Mouse (Mus musculus) MEL (cell line): Measurements from ENCODE around the gene Tcf7l2. TPM values are rescaled to one million over a fixed set of nuclear protein-coding genes. Genes with fewer than 3 reads are reported as not detected.

Experiments
- DNase-seq: peaks from one replicate; pipeline ENCODE4 v3.0.0; 2011; ENCODE audit warnings: low read depth, low spot score
- H3K27ac ChIP-seq: 2 replicates; pipeline ENCODE4 v1.5.1; 2012; ENCODE audit warnings: low read depth, mild to moderate bottlenecking, control low read depth, low read length, moderate library complexity; ENCODE audit not compliant: control insufficient read depth
- H3K27me3 ChIP-seq, 2 experiments: fragments of 150-350 bp in 1 of 2; sonication (generic) in 1 of 2; 2 replicates each; pipeline ENCODE4 v1.6.1; 2012; ENCODE audit warnings: low read length in 2 of 2, mild to moderate bottlenecking in 2 of 2, improper control_type of control experiment in 1 of 2, moderate library complexity in 1 of 2; ENCODE audit not compliant: insufficient read depth in 2 of 2, control insufficient read depth in 1 of 2
- H3K36me3 ChIP-seq, 2 experiments: 2 replicates each; pipeline ENCODE4 v1.6.1; 2012 to 2014; ENCODE audit warnings: low read length in 2 of 2, improper control_type of control experiment in 1 of 2, inconsistent platforms in 1 of 2, mild to moderate bottlenecking in 1 of 2; ENCODE audit not compliant: insufficient read depth in 2 of 2, control insufficient read depth in 1 of 2
- H3K4me1 ChIP-seq, 2 experiments: fragments of 150-350 bp in 1 of 2; sonication (generic) in 1 of 2; 2 replicates each; pipeline ENCODE4 v1.6.1; 2012; ENCODE audit warnings: low read length in 2 of 2, improper control_type of control experiment in 1 of 2, mild to moderate bottlenecking in 1 of 2; ENCODE audit not compliant: insufficient read depth in 2 of 2, control insufficient read depth in 1 of 2
- H3K4me3 ChIP-seq, 2 experiments: fragments of 150-350 bp in 1 of 2; sonication (generic) in 1 of 2; 2 replicates each; pipeline ENCODE4 v1.5.1; 2012; ENCODE audit warnings: low read depth in 2 of 2, low read length in 2 of 2, mild to moderate bottlenecking in 2 of 2, moderate library complexity in 2 of 2, control low read depth in 1 of 2, improper control_type of control experiment in 1 of 2; ENCODE audit not compliant: control insufficient read depth in 1 of 2, insufficient read depth in 1 of 2
- H3K79me2 ChIP-seq: 2 replicates; pipeline ENCODE4 v1.6.1; 2012; ENCODE audit warnings: mild to moderate bottlenecking, low read length, moderate library complexity; ENCODE audit not compliant: control insufficient read depth, poor library complexity, insufficient read depth
- H3K9ac ChIP-seq: 2 replicates; pipeline ENCODE4 v1.6.1; 2012; ENCODE audit warnings: low read depth, mild to moderate bottlenecking, control low read depth, low read length, moderate library complexity; ENCODE audit not compliant: control insufficient read depth, poor library complexity, severe bottlenecking
- H3K9me3 ChIP-seq: fragments of 150-350 bp; sonication (generic); replicated peaks from 2 replicates; pipeline ENCODE4 v1.6.1; 2012; ENCODE audit warnings: mild to moderate bottlenecking, low read length, improper control_type of control experiment, moderate library complexity; ENCODE audit not compliant: insufficient read depth
- BHLHE40 ChIP-seq: IDR thresholded peaks from 2 replicates; pipeline ENCODE4 v1.6.1; 2012; ENCODE audit warnings: low read depth, mild to moderate bottlenecking, inconsistent platforms, low read length, improper control_type of control experiment, borderline replicate concordance
- CHD2 ChIP-seq: IDR thresholded peaks from 2 replicates; pipeline ENCODE4 v1.6.1; 2011; ENCODE audit warnings: low read length, improper control_type of control experiment
- E2F4 ChIP-seq: IDR thresholded peaks from 2 replicates; pipeline ENCODE4 v1.6.1; 2011; ENCODE audit warnings: low read depth, low read length, improper control_type of control experiment, borderline replicate concordance
- EP300 ChIP-seq, 2 experiments: IDR thresholded peaks; 2 replicates each; pipeline ENCODE4 v1.6.1; 2011; ENCODE audit warnings: improper control_type of control experiment in 2 of 2, low read length in 2 of 2, low read depth in 1 of 2, mild to moderate bottlenecking in 1 of 2
- ETS1 ChIP-seq: IDR thresholded peaks from 2 replicates; pipeline ENCODE4 v1.6.1; 2012; ENCODE audit warnings: low read depth, mild to moderate bottlenecking, inconsistent platforms, low read length, improper control_type of control experiment, moderate library complexity
- GATA1 ChIP-seq: IDR thresholded peaks from 2 replicates; pipeline ENCODE4 v1.6.1; 2011; ENCODE audit warnings: low read depth, low read length, improper control_type of control experiment
- HCFC1 ChIP-seq: IDR thresholded peaks from 2 replicates; pipeline ENCODE4 v1.6.1; 2012; ENCODE audit warnings: low read depth, mild to moderate bottlenecking, inconsistent platforms, low read length, improper control_type of control experiment, moderate library complexity
- MAX ChIP-seq: IDR thresholded peaks from 2 replicates; pipeline ENCODE4 v1.6.1; 2011; ENCODE audit warnings: low read length, improper control_type of control experiment
- MEF2A ChIP-seq: IDR thresholded peaks from 2 replicates; pipeline ENCODE4 v1.6.1; 2014; ENCODE audit warnings: low read depth, mild to moderate bottlenecking, inconsistent platforms, low read length, improper control_type of control experiment; ENCODE audit not compliant: poor library complexity, insufficient replicate concordance, severe bottlenecking; ENCODE audit errors: extremely low read depth
- MXI1 ChIP-seq: IDR thresholded peaks from 2 replicates; pipeline ENCODE4 v1.6.1; 2011; ENCODE audit warnings: mild to moderate bottlenecking, low read depth, low read length, improper control_type of control experiment
- MYB ChIP-seq: IDR thresholded peaks from 2 replicates; pipeline ENCODE4 v1.6.1; 2011; ENCODE audit warnings: mild to moderate bottlenecking, low read depth, low read length, improper control_type of control experiment
- NELFE ChIP-seq: IDR thresholded peaks from 2 replicates; pipeline ENCODE4 v1.6.1; 2011; ENCODE audit warnings: low read depth, low read length, improper control_type of control experiment
- POLR2A ChIP-seq, 2 experiments: IDR thresholded peaks; 2 replicates each; pipeline ENCODE4 v1.6.1; 2011 to 2012; ENCODE audit warnings: low read length in 2 of 2, mild to moderate bottlenecking in 2 of 2, control low read depth in 1 of 2, improper control_type of control experiment in 1 of 2, low read depth in 1 of 2, moderate library complexity in 1 of 2; ENCODE audit not compliant: control insufficient read depth in 1 of 2, insufficient read depth in 1 of 2, poor library complexity in 1 of 2
- POLR2AphosphoS2 ChIP-seq: IDR thresholded peaks from 2 replicates; pipeline ENCODE4 v1.6.1; 2011; ENCODE audit warnings: low read length, improper control_type of control experiment
- POLR2AphosphoS5 ChIP-seq: IDR thresholded peaks from 2 replicates; pipeline ENCODE4 v1.6.1; 2012; ENCODE audit warnings: low read depth, borderline replicate concordance, mild to moderate bottlenecking, inconsistent platforms, low read length, moderate library complexity, mixed read lengths
- TCF12 ChIP-seq: IDR thresholded peaks from 2 replicates; pipeline ENCODE4 v1.6.1; 2014; ENCODE audit warnings: low read depth, mild to moderate bottlenecking, inconsistent platforms, low read length, improper control_type of control experiment, moderate library complexity
- UBTF ChIP-seq: IDR thresholded peaks from 2 replicates; pipeline ENCODE4 v1.6.1; 2012; ENCODE audit warnings: low read depth, mild to moderate bottlenecking, inconsistent platforms, low read length, improper control_type of control experiment, moderate library complexity, borderline replicate concordance; ENCODE audit not compliant: insufficient read depth
- USF1 ChIP-seq: IDR thresholded peaks from 2 replicates; pipeline ENCODE4 v1.6.1; 2014; ENCODE audit warnings: low read depth, mild to moderate bottlenecking, inconsistent platforms, low read length, improper control_type of control experiment, moderate library complexity
- ZKSCAN1 ChIP-seq: IDR thresholded peaks from 2 replicates; pipeline ENCODE4 v1.6.1; 2012; ENCODE audit warnings: low read depth, mild to moderate bottlenecking, inconsistent platforms, low read length, improper control_type of control experiment, moderate library complexity
- ZMIZ1 ChIP-seq: IDR thresholded peaks from 2 replicates; pipeline ENCODE4 v1.6.1; 2012; ENCODE audit warnings: low read depth, mild to moderate bottlenecking, inconsistent platforms, low read length, improper control_type of control experiment, moderate library complexity
- polyA plus RNA-seq, 2 experiments: library from polyadenylated mRNA; stranded (reverse) in 1 of 2; unstranded in 1 of 2; fragments of >175 nt in 1 of 2; fragments of >200 nt in 1 of 2; gene quantifications; 2 replicates each; pipeline versions ENCODE4 v1.2.1 to v1.2.4; 2012; ENCODE audit warnings: low replicate concordance in 2 of 2, low read depth in 1 of 2; ENCODE audit not compliant: insufficient read length in 2 of 2, insufficient read depth in 1 of 2, missing spikeins in 1 of 2
- total RNA-seq: library from RNA; depleted of rRNA; stranded (reverse); fragments of 300-350 nt; gene quantifications from 2 replicates; pipeline ENCODE4 v1.2.3, GENCODE M21; 2012; rRNA removed

Tcf7l2 gene
- total RNA-seq (0.65 and 1.7 TPM in 2 replicates), polyA plus RNA-seq (10 to 100 TPM in 1 of 2 experiments, not detected in 1; 12.8 TPM)

DNA sequence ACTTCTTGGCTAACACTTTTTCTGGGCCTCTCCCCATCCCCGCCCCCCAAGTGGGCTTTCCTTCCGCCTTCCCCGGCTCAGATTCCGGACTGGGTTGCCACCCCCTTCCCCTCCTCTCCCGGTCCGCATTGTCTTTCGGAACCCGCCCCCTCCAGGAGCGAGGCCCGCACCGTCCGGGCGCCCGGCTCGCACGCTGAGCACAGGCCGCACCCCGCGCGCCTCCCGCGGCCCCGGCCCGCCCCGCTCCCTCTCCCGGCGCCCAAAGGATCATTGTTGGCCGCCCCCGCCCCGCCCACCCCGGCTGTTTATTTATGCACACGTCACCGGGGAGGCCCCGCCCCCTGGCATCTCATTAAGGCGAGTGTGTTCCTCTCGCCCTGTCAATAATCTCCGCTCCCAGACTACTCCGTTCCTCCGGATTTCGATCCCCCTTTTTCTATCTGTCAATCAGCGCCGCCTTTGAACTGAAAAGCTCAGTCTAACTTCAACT, at the start of gene Tcf7l2:
Gene Tcf7l2 (plus strand): TSS at position 382 of the 490 bp plus-strand sequence.
- Histone ChIP-seq H3K36me3 (no peaks in the 10 kb centered on the region), H3K4me3 (no peak within 1 kb of the TSS), H3K4me1 (no peaks in the 10 kb centered on the region; a peak in 1 of 4 replicates), H3K79me2 (no peaks in the 10 kb centered on the region), H3K27ac (no peak within 1 kb of the TSS), H3K27me3 (peaks cover under 1 to 5% of the 10 kb centered on the region in 2 experiments), H3K9ac (no peak within 1 kb of the TSS), H3K9me3 (no peaks in the 10 kb centered on the region)
- no peak for TF ChIP-seq POLR2A (IDR thresholded peaks at IDR 0.05; ENCODE audit: control insufficient read depth in 1 of 2, insufficient read depth in 1 of 2, low read depth in 1 of 2, low read length in 2 of 2, poor library complexity in 1 of 2)
- no peak for TF ChIP-seq USF1
- TF ChIP-seq UBTF, result no peak
- TF ChIP-seq MAX, result no peak
- no peak for TF ChIP-seq HCFC1
- TF ChIP-seq POLR2AphosphoS5, result no peak
- TF ChIP-seq MEF2A, result no peak
- no peak for TF ChIP-seq E2F4
- no peak for TF ChIP-seq NELFE
- TF ChIP-seq TCF12, result no peak
- no peak for TF ChIP-seq MXI1
- TF ChIP-seq ZKSCAN1, result no peak
- TF ChIP-seq ZMIZ1, result no peak
- DNase-seq, result no peak

DNA sequence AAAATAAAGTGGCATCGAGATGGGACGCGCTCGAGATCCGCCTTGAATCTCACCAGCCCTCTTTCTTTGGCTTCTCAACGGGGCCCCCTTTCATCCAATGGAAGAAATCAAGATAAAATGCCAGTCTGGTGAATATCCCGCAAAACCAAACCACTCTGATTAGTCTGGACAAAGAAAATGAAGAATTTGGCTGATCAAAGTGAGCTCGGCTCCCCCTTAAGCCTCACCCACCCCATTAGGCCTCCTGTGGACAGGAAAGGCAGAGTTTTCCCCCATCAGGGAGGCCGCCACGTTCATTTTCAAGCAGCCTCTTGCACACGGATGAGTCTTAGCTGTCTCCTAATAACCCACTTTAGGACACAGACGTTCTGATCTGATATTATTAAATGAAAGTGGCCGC, 47.0 kb upstream of the Tcf7l2 start:
- Histone ChIP-seq H3K27ac (no peak overlapping the region), H3K4me3 (no peak overlapping the region), H3K36me3 (peaks cover 0 to 5% of the 10 kb centered on the region in 2 experiments; a peak in 1 of 4 replicates), H3K79me2 (no peaks in the 10 kb centered on the region), H3K4me1 (peaks cover 0 to 5% of the 10 kb centered on the region in 2 experiments; a peak in 2 of 4 replicates), H3K9me3 (no peaks in the 10 kb centered on the region), H3K9ac (no peak overlapping the region), H3K27me3 (peaks cover 3 to 7% of the 10 kb centered on the region in 2 experiments; a peak in 2 of 4 replicates)
- DNase-seq, result no peak
- TF ChIP-seq ETS1 (no peak), POLR2AphosphoS2 (no peak), ZKSCAN1 (no peak), POLR2AphosphoS5 (no peak), CHD2 (no peak), BHLHE40 (no peak), GATA1 (no peak), MYB (no peak), EP300 (IDR thresholded peaks at IDR 0.05; ENCODE audit: low read depth in 1 of 2, low read length in 2 of 2) (no peak), UBTF (no peak)
